Mouse (Mus musculus): ENCODE measurements around the gene Plekhg6. TPM values are rescaled to one million over a fixed set of nuclear protein-coding genes. Genes with fewer than 3 reads are reported as not detected.

Plekhg6 gene
- total RNA-seq, 1 experiment: 1.1 TPM

- Histone ChIP-seq H3K9me3 (ENCODE audit: control insufficient read depth, insufficient read depth, low read depth, low read length) (no peaks in the 10 kb centered on the region), H3K9ac (ENCODE audit: insufficient read depth, low read depth, low read length, poor library complexity, severe bottlenecking) (no peak overlapping the region), H3K4me3 (ENCODE audit: insufficient read depth in 1 of 2, low read depth in 1 of 2, low read length in 2 of 2, poor library complexity in 1 of 2, severe bottlenecking in 1 of 2) (no peak overlapping the region), H3K36me3 (ENCODE audit: control insufficient read depth, insufficient read depth, low read length, poor library complexity, severe bottlenecking) (no peaks in the 10 kb centered on the region), H3K27ac (ENCODE audit: insufficient read depth, low read depth, low read length, poor library complexity, severe bottlenecking) (no peak overlapping the region), H3K4me1 (ENCODE audit: control insufficient read depth in 2 of 2, insufficient read depth in 2 of 2, low read length in 2 of 2, poor library complexity in 1 of 2) (peaks cover 0 to 8% of the 10 kb centered on the region in 2 experiments; a peak in 1 of 4 replicates)
- in situ Hi-C loops (cut with MboI; ENCODE audit: low sequenced_read_pairs in 2 of 2, unreplicated experiment in 2 of 2): no loop called here
- TF ChIP-seq ZNF384 (IDR thresholded peaks at IDR 0.05; ENCODE audit: low read depth, low read length) (no peak), CHD2 (IDR thresholded peaks at IDR 0.05; ENCODE audit: low read depth, low read length) (no peak), MAFK (IDR thresholded peaks at IDR 0.05; ENCODE audit: insufficient read depth, low read depth, low read length) (no peak), HCFC1 (IDR thresholded peaks at IDR 0.05; ENCODE audit: borderline replicate concordance, insufficient read depth, low read length) (no peak), ZC3H11A (IDR thresholded peaks at IDR 0.05; ENCODE audit: borderline replicate concordance, low read depth, low read length) (no peak)
- DNase-seq (ENCODE audit: low read depth, low spot score): no peak
These were observed 52.4 kb downstream of the Plekhg6 start for GRCm38 (mm10) chr6:125328243-125328642.

GRCm38 (mm10) chr6:125325337-125325736 is 55.3 kb downstream of the Plekhg6 start:
- TF ChIP-seq ZC3H11A (IDR thresholded peaks at IDR 0.05; ENCODE audit: borderline replicate concordance, low read depth, low read length) (no peak), HCFC1 (IDR thresholded peaks at IDR 0.05; ENCODE audit: borderline replicate concordance, insufficient read depth, low read length) (no peak), MAFK (IDR thresholded peaks at IDR 0.05; ENCODE audit: insufficient read depth, low read depth, low read length) (no peak), ZNF384 (IDR thresholded peaks at IDR 0.05; ENCODE audit: low read depth, low read length) (no peak), CHD2 (IDR thresholded peaks at IDR 0.05; ENCODE audit: low read depth, low read length) (no peak)
- Histone ChIP-seq H3K4me1 (ENCODE audit: control insufficient read depth in 2 of 2, insufficient read depth in 2 of 2, low read length in 2 of 2, poor library complexity in 1 of 2) (peaks cover 0 to 23% of the 10 kb centered on the region in 2 experiments; a peak in 2 of 4 replicates), H3K9ac (ENCODE audit: insufficient read depth, low read depth, low read length, poor library complexity, severe bottlenecking) (no peak overlapping the region), H3K4me3 (ENCODE audit: insufficient read depth in 1 of 2, low read depth in 1 of 2, low read length in 2 of 2, poor library complexity in 1 of 2, severe bottlenecking in 1 of 2) (no peak overlapping the region), H3K36me3 (ENCODE audit: control insufficient read depth, insufficient read depth, low read length, poor library complexity, severe bottlenecking) (no peaks in the 10 kb centered on the region), H3K9me3 (ENCODE audit: control insufficient read depth, insufficient read depth, low read depth, low read length) (no peaks in the 10 kb centered on the region), H3K27ac (ENCODE audit: insufficient read depth, low read depth, low read length, poor library complexity, severe bottlenecking) (no peak overlapping the region)
- no peak for DNase-seq (ENCODE audit: low read depth, low spot score)
- in situ Hi-C loops (cut with MboI; ENCODE audit: low sequenced_read_pairs in 2 of 2, unreplicated experiment in 2 of 2): no loop called here

- Histone ChIP-seq H3K9ac (ENCODE audit: insufficient read depth, low read depth, low read length, poor library complexity, severe bottlenecking) (no peak overlapping the region), H3K27ac (ENCODE audit: insufficient read depth, low read depth, low read length, poor library complexity, severe bottlenecking) (no peak overlapping the region), H3K36me3 (ENCODE audit: control insufficient read depth, insufficient read depth, low read length, poor library complexity, severe bottlenecking) (no peaks in the 10 kb centered on the region), H3K4me3 (ENCODE audit: insufficient read depth in 1 of 2, low read depth in 1 of 2, low read length in 2 of 2, poor library complexity in 1 of 2, severe bottlenecking in 1 of 2) (no peak overlapping the region), H3K9me3 (ENCODE audit: control insufficient read depth, insufficient read depth, low read depth, low read length) (no peaks in the 10 kb centered on the region), H3K4me1 (ENCODE audit: control insufficient read depth in 2 of 2, insufficient read depth in 2 of 2, low read length in 2 of 2, poor library complexity in 1 of 2) (peaks cover 0 to 22% of the 10 kb centered on the region in 2 experiments; a peak in 2 of 4 replicates)
- no peak for TF ChIP-seq HCFC1 (IDR thresholded peaks at IDR 0.05; ENCODE audit: borderline replicate concordance, insufficient read depth, low read length)
- in situ Hi-C loops (cut with MboI; ENCODE audit: low sequenced_read_pairs in 2 of 2, unreplicated experiment in 2 of 2): no loop called here
- no peak for DNase-seq (ENCODE audit: low read depth, low spot score)
These were observed 57.0 kb downstream of the Plekhg6 start for GRCm38 (mm10) chr6:125323547-125323946.

GRCm38 (mm10) chr6:125322794-125323193 is 57.8 kb downstream of the Plekhg6 start:
- Histone ChIP-seq H3K9me3 (ENCODE audit: control insufficient read depth, insufficient read depth, low read depth, low read length) (no peaks in the 10 kb centered on the region), H3K9ac (ENCODE audit: insufficient read depth, low read depth, low read length, poor library complexity, severe bottlenecking) (no peak overlapping the region), H3K4me3 (ENCODE audit: insufficient read depth in 1 of 2, low read depth in 1 of 2, low read length in 2 of 2, poor library complexity in 1 of 2, severe bottlenecking in 1 of 2) (no peak overlapping the region), H3K27ac (ENCODE audit: insufficient read depth, low read depth, low read length, poor library complexity, severe bottlenecking) (no peak overlapping the region), H3K36me3 (ENCODE audit: control insufficient read depth, insufficient read depth, low read length, poor library complexity, severe bottlenecking) (no peaks in the 10 kb centered on the region), H3K4me1 (ENCODE audit: control insufficient read depth in 2 of 2, insufficient read depth in 2 of 2, low read length in 2 of 2, poor library complexity in 1 of 2) (peaks cover 0 to 18% of the 10 kb centered on the region in 2 experiments; a peak in 2 of 4 replicates)
- TF ChIP-seq MAFK (IDR thresholded peaks at IDR 0.05; ENCODE audit: insufficient read depth, low read depth, low read length) (no peak), HCFC1 (IDR thresholded peaks at IDR 0.05; ENCODE audit: borderline replicate concordance, insufficient read depth, low read length) (no peak), ZNF384 (IDR thresholded peaks at IDR 0.05; ENCODE audit: low read depth, low read length) (no peak), CHD2 (IDR thresholded peaks at IDR 0.05; ENCODE audit: low read depth, low read length) (no peak)
- no peak for DNase-seq (ENCODE audit: low read depth, low spot score)
- in situ Hi-C loops (cut with MboI; ENCODE audit: low sequenced_read_pairs in 2 of 2, unreplicated experiment in 2 of 2): no loop called here

Measured in ES-E14 (cell line).